Mouse (Mus musculus): Measurements from ENCODE around the gene Tas2r120.
"Not testable (repeated sequence)": the region's sequence is repeated elsewhere in the genome, so short reads cannot be mapped to it uniquely, and the experiment has no call there.

The Tas2r120 gene

DNA sequence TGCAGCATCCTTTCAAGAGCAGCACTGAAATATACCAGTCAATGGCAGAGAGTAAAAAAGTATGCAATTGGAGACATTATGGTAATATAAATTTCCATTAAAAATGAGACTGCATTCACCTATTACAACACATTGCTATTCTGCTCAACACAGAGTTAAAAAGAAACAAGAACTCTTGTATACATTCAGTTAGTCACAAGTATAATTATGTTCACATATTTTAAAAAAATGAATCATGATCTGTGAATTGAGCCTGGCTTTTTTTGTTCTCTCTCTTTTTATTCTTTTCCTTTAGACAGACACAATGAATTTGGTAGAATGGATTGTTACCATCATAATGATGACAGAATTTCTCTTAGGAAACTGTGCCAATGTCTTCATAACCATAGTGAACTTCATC lies at the start of gene Tas2r120:
Gene Tas2r120 (plus strand): TSS at position 301 of the 400 bp plus-strand sequence.
- DNase-seq (ENCODE audit: extremely low read depth, low read depth, low spot score): no peak

DNA sequence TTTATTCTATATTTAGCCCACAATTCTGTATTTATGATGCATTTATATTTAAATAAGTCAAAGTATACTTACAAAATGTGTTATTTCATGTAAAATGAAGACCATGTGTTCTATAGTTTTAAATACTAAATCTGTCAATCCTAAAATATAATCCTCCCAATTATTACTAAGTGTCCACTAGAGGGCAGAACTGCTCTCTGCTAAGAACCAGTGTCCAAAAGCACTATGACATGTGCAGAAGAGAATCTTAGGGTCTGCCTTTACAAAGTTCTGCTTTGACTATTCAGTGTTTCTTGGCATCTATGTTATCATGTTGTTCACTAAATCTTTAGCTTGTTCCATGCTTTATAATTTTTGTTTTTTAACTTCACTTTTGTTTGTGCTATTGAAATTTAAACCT lies 7.4 kb upstream of the Tas2r120 start:
- DNase-seq (ENCODE audit: extremely low read depth, low read depth, low spot score): no peak

DNA sequence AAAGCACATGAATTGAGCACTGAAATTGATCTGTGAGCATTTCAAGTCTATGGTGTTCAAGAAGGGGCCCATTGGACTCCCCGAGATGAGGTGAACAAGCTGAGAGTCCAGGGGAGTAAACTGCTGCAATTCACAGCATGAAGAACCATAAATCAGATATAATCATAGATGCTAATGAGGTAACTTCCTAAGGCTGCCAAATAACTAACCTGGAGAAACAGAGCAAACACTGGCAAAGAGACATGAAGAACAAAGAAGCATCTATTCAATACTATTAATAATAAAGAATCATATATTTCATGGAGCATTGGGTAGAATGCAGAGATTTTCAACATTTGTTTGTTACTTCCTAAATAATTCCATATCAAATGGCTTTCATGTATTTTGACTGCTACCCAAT lies 5.3 kb upstream of the Tas2r120 start, which contains the start of gene A630073D07Rik:
Gene A630073D07Rik (minus strand): TSS at position 101 of the 400 bp plus-strand sequence.
- no peak for DNase-seq (ENCODE audit: extremely low read depth, low read depth, low spot score)

DNA sequence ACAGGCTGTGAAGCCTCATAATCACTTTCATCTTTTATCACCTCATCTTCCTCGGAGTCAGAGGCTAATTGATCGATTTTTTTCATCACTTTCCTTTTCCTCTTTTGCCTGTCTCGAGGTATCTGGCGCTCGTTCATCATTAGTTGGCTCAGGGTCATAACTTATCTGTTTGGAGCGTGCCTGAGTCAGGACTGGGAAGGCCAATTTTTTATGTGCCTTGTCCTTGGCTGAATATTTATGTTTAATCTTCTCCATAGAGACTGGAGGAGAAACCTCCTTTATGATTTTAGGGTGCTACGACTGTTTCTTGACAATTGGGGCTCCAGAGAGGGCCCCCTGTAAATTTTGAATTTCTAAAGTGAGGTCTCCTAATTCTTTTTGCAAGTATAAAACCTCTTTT lies 34.8 kb downstream of the Tas2r120 start:
- not testable (repeated sequence) for DNase-seq (ENCODE audit: extremely low read depth, low read depth, low spot score)

DNA sequence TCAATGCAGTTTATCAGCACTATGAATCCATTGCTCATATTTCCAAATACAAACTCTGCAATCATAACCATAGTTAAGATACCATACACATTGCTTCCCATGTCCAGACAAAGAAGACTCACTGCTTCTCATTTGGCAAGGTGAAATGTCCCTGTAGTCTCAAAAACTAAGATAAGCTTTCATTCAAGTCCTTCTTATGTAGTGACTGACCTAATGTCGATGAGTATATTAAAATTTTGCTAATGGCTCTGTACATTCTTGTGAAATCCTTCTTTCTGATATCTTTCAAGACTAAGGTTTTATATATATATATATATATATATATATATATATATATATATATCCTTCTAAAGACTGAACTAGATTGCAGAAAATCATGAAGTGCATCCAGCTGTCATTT lies 44.2 kb downstream of the Tas2r120 start, which contains the start of gene Tas2r121:
Gene Tas2r121 (minus strand): TSS at position 101 of the 400 bp plus-strand sequence.
- DNase-seq (ENCODE audit: extremely low read depth, low read depth, low spot score): no peak
